Mouse (Mus musculus): Measurements from ENCODE around the gene Srsf11.

Gene Srsf11

DNA sequence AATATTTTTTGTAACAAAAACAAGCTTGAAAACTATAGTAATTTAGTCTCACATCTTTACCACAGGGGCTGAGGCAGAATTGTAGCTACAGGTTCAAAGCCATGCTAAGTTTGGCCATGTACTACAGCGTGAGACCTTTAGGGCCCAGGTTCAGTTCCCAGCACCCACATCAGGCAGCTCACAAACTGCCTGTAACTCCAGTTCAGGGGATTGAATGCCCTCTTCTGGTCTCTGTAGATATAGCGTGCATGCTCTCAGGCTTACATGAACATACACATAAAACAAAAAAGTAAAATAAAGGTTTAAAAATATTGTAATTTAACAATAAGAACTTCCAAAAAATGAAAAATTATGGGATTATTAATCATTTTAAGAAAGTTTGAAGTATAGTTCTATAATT lies 63.2 kb downstream of the Srsf11 start:
- DNase-seq = no peak

DNA sequence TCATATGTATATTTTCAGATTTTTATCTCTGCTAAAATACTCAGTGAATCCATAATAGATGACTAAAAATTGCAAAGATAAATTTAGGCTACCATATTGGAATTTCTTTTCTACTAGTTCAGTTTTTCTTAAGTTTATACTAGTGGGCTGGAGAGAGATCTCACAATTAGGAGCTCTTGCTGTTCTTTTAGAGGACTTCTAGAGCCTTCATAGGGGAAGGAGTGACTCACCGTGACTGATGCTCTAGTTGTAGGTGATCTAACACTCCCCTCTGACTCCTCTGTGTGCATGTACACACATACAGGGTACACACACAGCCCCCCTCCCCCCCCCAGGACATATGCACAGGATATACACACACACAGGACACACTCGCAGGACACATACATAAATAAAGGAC lies 65.3 kb downstream of the Srsf11 start:
- no peak for DNase-seq
